Mouse (Mus musculus) olfactory bulb, adult 2 months (tissue): ENCODE results near the gene Mon2.

Source experiments
- CTCF ChIP-seq: fragments of 200-500 bp; IDR thresholded peaks from 2 replicates; pipeline ENCODE4 v1.5.1; 2012; ENCODE audit warnings: low read depth, mild to moderate bottlenecking, low read length, moderate library complexity; ENCODE audit not compliant: insufficient read depth
- POLR2A ChIP-seq: fragments of 200-500 bp; IDR thresholded peaks from 2 replicates; pipeline ENCODE4 v1.6.1; 2012; ENCODE audit warnings: mild to moderate bottlenecking, low read depth, low read length, moderate library complexity; ENCODE audit not compliant: insufficient read depth

- no peak for TF ChIP-seq POLR2A
- TF ChIP-seq CTCF: no peak
These were observed 96.9 kb downstream of the Mon2 start for GRCm38 (mm10) chr10:122979356-122979755.
